Mouse (Mus musculus): ENCODE measurements around the gene Mast4. TPM values are rescaled to one million over a fixed set of nuclear protein-coding genes. Genes with fewer than 3 reads are reported as not detected.
A peak's percentile ranks its signal among the peaks of the same experiment; 100 is the strongest.

Gene Mast4
- polyA plus RNA-seq, 1 experiment: 3.7 TPM

GRCm38 (mm10) chr13:102902123-102902522 lies 432.2 kb downstream of the Mast4 start:
- H3K27ac ChIP-seq (replicated peaks; ENCODE audit: low read depth, low read length): peak overlapping the region; percentile 39; the same call in 1 of the 2 replicates
- no peak overlapping the region for H3K4me3 ChIP-seq (ENCODE audit: insufficient read depth, low read depth, low read length)
- H3K4me1 ChIP-seq (ENCODE audit: control insufficient read depth, insufficient read depth, insufficient read length, low read length): peaks cover 23% of the 10 kb centered on the region

GRCm38 (mm10) chr13:102900531-102900930 lies 433.8 kb downstream of the Mast4 start:
- H3K27ac ChIP-seq (replicated peaks; ENCODE audit: low read depth, low read length): peak overlapping the region; percentile 1
- H3K4me1 ChIP-seq (ENCODE audit: control insufficient read depth, insufficient read depth, insufficient read length, low read length): peaks cover 31% of the 10 kb centered on the region
- no peak overlapping the region for H3K4me3 ChIP-seq (ENCODE audit: insufficient read depth, low read depth, low read length)

- Histone ChIP-seq H3K4me3 (ENCODE audit: insufficient read depth, low read depth, low read length) (no peak overlapping the region), H3K27ac (replicated peaks; ENCODE audit: low read depth, low read length) (peak overlapping the region; percentile 94), H3K4me1 (ENCODE audit: control insufficient read depth, insufficient read depth, insufficient read length, low read length) (peaks cover 34% of the 10 kb centered on the region)
Observed at GRCm38 (mm10) chr13:102900083-102900420, 434.2 kb downstream of the Mast4 start.

GRCm38 (mm10) chr13:102899253-102900082 lies 434.8 kb downstream of the Mast4 start:
- H3K4me3 ChIP-seq (ENCODE audit: insufficient read depth, low read depth, low read length): peak overlapping the region; percentile 38
- H3K4me1 ChIP-seq (ENCODE audit: control insufficient read depth, insufficient read depth, insufficient read length, low read length): peaks cover 34% of the 10 kb centered on the region
- peak overlapping the region; percentile 94 for H3K27ac ChIP-seq (replicated peaks; ENCODE audit: low read depth, low read length)

- Histone ChIP-seq H3K4me1 (ENCODE audit: control insufficient read depth, insufficient read depth, insufficient read length, low read length) (peaks cover 31% of the 10 kb centered on the region), H3K4me3 (ENCODE audit: insufficient read depth, low read depth, low read length) (peak overlapping the region; percentile 38)
Observed at GRCm38 (mm10) chr13:102898374-102899131, 435.7 kb downstream of the Mast4 start.

GRCm38 (mm10) chr13:102896322-102896721 lies 438.0 kb downstream of the Mast4 start:
- peak overlapping the region; percentile 79 for H3K27ac ChIP-seq (replicated peaks; ENCODE audit: low read depth, low read length)
- no peak overlapping the region for H3K4me3 ChIP-seq (ENCODE audit: insufficient read depth, low read depth, low read length)
- peaks cover 27% of the 10 kb centered on the region for H3K4me1 ChIP-seq (ENCODE audit: control insufficient read depth, insufficient read depth, insufficient read length, low read length)

More at GRCm38 (mm10) chr13:102898374-102899131, 435.7 kb downstream of the Mast4 start:
- peak overlapping the region; percentile 90 for H3K27ac ChIP-seq (replicated peaks; ENCODE audit: low read depth, low read length)

GRCm38 (mm10) chr13:102895894-102896293 lies 438.4 kb downstream of the Mast4 start:
- H3K4me3 ChIP-seq (ENCODE audit: insufficient read depth, low read depth, low read length): no peak overlapping the region
- peak overlapping the region; percentile 79 for H3K27ac ChIP-seq (replicated peaks; ENCODE audit: low read depth, low read length)
- H3K4me1 ChIP-seq (ENCODE audit: control insufficient read depth, insufficient read depth, insufficient read length, low read length): peaks cover 23% of the 10 kb centered on the region

- Histone ChIP-seq H3K4me1 (ENCODE audit: control insufficient read depth, insufficient read depth, insufficient read length, low read length) (peaks cover 20% of the 10 kb centered on the region), H3K4me3 (ENCODE audit: insufficient read depth, low read depth, low read length) (peak overlapping the region; percentile 47), H3K27ac (replicated peaks; ENCODE audit: low read depth, low read length) (peak overlapping the region; percentile 67)
Observed at GRCm38 (mm10) chr13:102894287-102895234, 439.7 kb downstream of the Mast4 start.

GRCm38 (mm10) chr13:102892783-102893182 lies 441.5 kb downstream of the Mast4 start:
- H3K4me1 ChIP-seq (ENCODE audit: control insufficient read depth, insufficient read depth, insufficient read length, low read length): peaks cover 18% of the 10 kb centered on the region
- H3K27ac ChIP-seq (replicated peaks; ENCODE audit: low read depth, low read length): no peak overlapping the region
- no peak overlapping the region; the same call in 1 of the 2 replicates for H3K4me3 ChIP-seq (ENCODE audit: insufficient read depth, low read depth, low read length)

GRCm38 (mm10) chr13:102889989-102890388 lies 444.3 kb downstream of the Mast4 start:
- Histone ChIP-seq H3K4me1 (ENCODE audit: control insufficient read depth, insufficient read depth, insufficient read length, low read length) (peaks cover 10% of the 10 kb centered on the region; the same call in 1 of the 2 replicates), H3K27ac (replicated peaks; ENCODE audit: low read depth, low read length) (no peak overlapping the region), H3K4me3 (ENCODE audit: insufficient read depth, low read depth, low read length) (no peak overlapping the region)

GRCm38 (mm10) chr13:102889537-102889936 lies 444.8 kb downstream of the Mast4 start:
- Histone ChIP-seq H3K27ac (replicated peaks; ENCODE audit: low read depth, low read length) (no peak overlapping the region), H3K4me3 (ENCODE audit: insufficient read depth, low read depth, low read length) (no peak overlapping the region; the same call in 1 of the 2 replicates), H3K4me1 (ENCODE audit: control insufficient read depth, insufficient read depth, insufficient read length, low read length) (peaks cover 10% of the 10 kb centered on the region; the same call in 1 of the 2 replicates)

GRCm38 (mm10) chr13:102888895-102889490 lies 445.3 kb downstream of the Mast4 start:
- Histone ChIP-seq H3K27ac (replicated peaks; ENCODE audit: low read depth, low read length) (peak overlapping the region; percentile 27; the same call in 1 of the 2 replicates), H3K4me3 (ENCODE audit: insufficient read depth, low read depth, low read length) (peak overlapping the region; percentile 11; the same call in 1 of the 2 replicates), H3K4me1 (ENCODE audit: control insufficient read depth, insufficient read depth, insufficient read length, low read length) (peaks cover 10% of the 10 kb centered on the region; the same call in 1 of the 2 replicates)

- H3K4me3 ChIP-seq (ENCODE audit: insufficient read depth, low read depth, low read length): no peak overlapping the region; the same call in 1 of the 2 replicates
- peaks cover 11% of the 10 kb centered on the region; the same call in 1 of the 2 replicates for H3K4me1 ChIP-seq (ENCODE audit: control insufficient read depth, insufficient read depth, insufficient read length, low read length)
- no peak overlapping the region for H3K27ac ChIP-seq (replicated peaks; ENCODE audit: low read depth, low read length)
Observed at GRCm38 (mm10) chr13:102888211-102888610, 446.1 kb downstream of the Mast4 start.

GRCm38 (mm10) chr13:102887534-102887933 lies 446.8 kb downstream of the Mast4 start:
- no peak overlapping the region for H3K4me3 ChIP-seq (ENCODE audit: insufficient read depth, low read depth, low read length)
- H3K4me1 ChIP-seq (ENCODE audit: control insufficient read depth, insufficient read depth, insufficient read length, low read length): peaks cover 16% of the 10 kb centered on the region
- H3K27ac ChIP-seq (replicated peaks; ENCODE audit: low read depth, low read length): no peak overlapping the region

Data from brown adipose tissue, adult 24 weeks (tissue).